Mouse (Mus musculus): ENCODE data around the gene 1700067K01Rik. TPM values are rescaled to one million over a fixed set of nuclear protein-coding genes. Genes with fewer than 3 reads are reported as not detected.
"Not testable (repeated sequence)": the region's sequence is repeated elsewhere in the genome, so short reads cannot be mapped to it uniquely, and the experiment has no call there.

1700067K01Rik gene
- polyA plus RNA-seq, 1 experiment from 2014 or later, result 1.6 TPM

DNA sequence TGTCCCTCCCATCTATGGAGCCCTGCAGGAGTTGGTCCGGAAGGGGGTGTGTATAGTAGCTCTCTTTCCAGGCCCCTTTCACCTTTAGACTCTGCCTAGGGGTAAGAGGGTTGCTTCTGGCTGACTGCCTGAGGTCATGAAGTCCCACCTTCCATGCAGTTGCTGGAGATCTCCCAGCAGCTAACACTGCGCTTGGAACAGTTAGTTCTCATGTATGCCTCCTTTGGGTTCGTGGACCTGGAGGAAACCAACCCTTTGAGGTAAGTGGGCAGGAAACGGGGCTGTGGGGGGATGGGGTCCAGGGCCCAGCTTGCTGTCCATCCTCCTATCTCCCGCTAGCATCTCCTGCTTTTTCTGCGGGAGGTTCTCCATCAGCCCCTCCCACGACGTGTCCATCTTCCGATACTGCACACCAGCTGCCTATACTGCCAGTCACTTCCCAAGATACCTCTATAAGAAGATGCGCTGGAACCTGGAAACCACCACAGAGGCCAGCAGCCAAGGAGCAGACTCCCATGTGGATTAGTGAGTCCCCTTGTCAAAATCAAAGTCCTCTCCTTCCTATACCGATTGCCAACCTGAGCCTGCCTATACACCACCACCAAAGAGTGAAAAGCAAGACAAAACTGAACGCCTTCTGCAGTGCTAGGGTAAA is 1.8 kb downstream of the 1700067K01Rik start:
- no peaks in the 10 kb centered on the region for H3K9me3 ChIP-seq
- peaks cover 21% of the 10 kb centered on the region for H3K27me3 ChIP-seq
- no peak for ATAC-seq (ENCODE audit: insufficient number of reproducible peaks, insufficient read depth, low FRiP score, low TSS enrichment, low read depth)
- no peak overlapping the region; the same call in 1 of the 2 replicates for H3K9ac ChIP-seq (replicated peaks)
- H3K36me3 ChIP-seq, result peaks cover 23% of the 10 kb centered on the region
- H3K4me1 ChIP-seq (replicated peaks), result peaks cover 43% of the 10 kb centered on the region
- no peak overlapping the region for H3K4me3 ChIP-seq (replicated peaks)
- no peak overlapping the region for H3K4me2 ChIP-seq
- H3K27ac ChIP-seq, result no peak overlapping the region
- WGBS, result 68% methylated on average over 12 of the region's 12 CpGs

- peaks cover 41% of the 10 kb centered on the region for H3K4me1 ChIP-seq (replicated peaks)
- WGBS, result 72% methylated on average over 6 of the region's 6 CpGs
- H3K9me3 ChIP-seq, result no peaks in the 10 kb centered on the region
- peaks cover 23% of the 10 kb centered on the region for H3K36me3 ChIP-seq
- peak overlapping the region; percentile 83 for H3K4me2 ChIP-seq
- peaks cover 21% of the 10 kb centered on the region for H3K27me3 ChIP-seq
- ATAC-seq (ENCODE audit: insufficient number of reproducible peaks, insufficient read depth, low FRiP score, low TSS enrichment, low read depth), result no peak
- peak overlapping the region; percentile 87 for H3K27ac ChIP-seq
- H3K9ac ChIP-seq (replicated peaks), result peak overlapping the region; percentile 68
- peak overlapping the region; percentile 56 for H3K4me3 ChIP-seq (replicated peaks)
Observed at GRCm38 (mm10) chr8:84003612-84004246, 2.4 kb downstream of the 1700067K01Rik start.

DNA sequence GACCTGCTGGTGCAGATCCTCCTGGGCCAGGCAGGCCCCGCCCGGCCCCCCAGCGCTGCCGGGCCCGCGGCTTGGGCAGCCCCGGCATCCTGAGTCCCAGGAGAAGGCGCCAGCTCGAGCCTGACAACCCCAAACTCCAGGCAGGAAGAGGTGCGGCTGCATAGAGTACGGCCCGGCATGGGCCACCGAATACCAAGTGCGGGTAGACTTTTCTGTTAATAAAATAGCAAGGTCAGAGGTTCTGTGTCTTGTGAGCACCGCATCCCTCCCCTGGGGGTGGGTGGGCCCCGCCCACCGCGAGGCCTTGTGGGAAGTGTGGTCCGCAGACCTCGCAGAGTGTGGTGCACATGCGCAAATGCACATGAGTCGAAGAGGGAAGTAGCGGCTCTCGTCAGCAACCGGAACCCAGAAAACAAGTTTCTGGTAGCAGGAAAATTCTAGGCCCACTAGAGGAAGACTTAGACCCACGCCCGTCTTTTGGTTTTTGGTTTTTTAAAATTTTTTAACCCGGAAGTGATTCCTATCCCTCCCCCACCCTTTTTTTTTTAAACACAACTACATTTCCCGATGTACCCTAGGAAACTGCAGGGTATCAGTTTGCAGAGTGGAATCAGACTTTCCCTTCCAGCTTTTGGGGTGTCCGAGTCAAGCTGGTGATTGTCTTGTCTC is 3.4 kb downstream of the 1700067K01Rik start:
- peak; percentile 75 for ATAC-seq (ENCODE audit: insufficient number of reproducible peaks, insufficient read depth, low FRiP score, low TSS enrichment, low read depth)
- H3K9ac ChIP-seq (replicated peaks), result peak overlapping the region; percentile 68
- 1% methylated on average over 30 of the region's 30 CpGs for WGBS

DNA sequence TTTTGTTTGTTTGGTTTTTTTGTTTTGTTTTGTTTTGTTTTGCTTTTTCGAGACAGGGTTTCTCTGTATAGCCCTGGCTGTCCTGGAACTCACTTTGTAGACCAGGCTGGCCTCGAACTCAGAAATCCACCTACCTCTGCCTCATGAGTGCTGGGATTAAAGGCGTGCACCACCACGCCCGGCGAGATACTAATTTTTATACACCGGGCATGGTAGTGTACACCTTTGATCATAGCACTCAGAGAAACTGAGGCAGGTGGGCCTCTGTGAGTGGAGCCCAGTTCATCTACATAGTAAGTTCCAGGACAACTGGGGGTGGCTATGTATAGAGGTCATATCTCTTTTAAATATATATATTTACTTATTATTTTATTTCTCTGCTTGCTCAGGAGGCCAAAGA is 4.2 kb downstream of the 1700067K01Rik start:
- not testable (repeated sequence) for H3K4me3 ChIP-seq (replicated peaks); H3K9ac ChIP-seq (replicated peaks); ATAC-seq (ENCODE audit: insufficient number of reproducible peaks, insufficient read depth, low FRiP score, low TSS enrichment, low read depth); H3K9me3 ChIP-seq; H3K36me3 ChIP-seq; H3K27ac ChIP-seq
- WGBS, result 89% methylated on average over 7 of the region's 7 CpGs
- peaks cover 32% of the 10 kb centered on the region for H3K4me1 ChIP-seq (replicated peaks)
- peaks cover 23% of the 10 kb centered on the region for H3K27me3 ChIP-seq
- H3K4me2 ChIP-seq, result 0 out of 2 replicates have a peak overlapping the region, but pooled peaks have one; percentile 83

More for the DNA sequence above, 3.4 kb downstream of the 1700067K01Rik start:
- Histone ChIP-seq H3K36me3 (peaks cover 17% of the 10 kb centered on the region), H3K27ac (peak overlapping the region; percentile 87), H3K4me1 (replicated peaks) (peaks cover 32% of the 10 kb centered on the region), H3K4me3 (replicated peaks) (peak overlapping the region; percentile 56), H3K9me3 (no peaks in the 10 kb centered on the region), H3K4me2 (peak overlapping the region; percentile 83), H3K27me3 (peaks cover 17% of the 10 kb centered on the region)

- Histone ChIP-seq H3K27ac (no peak overlapping the region), H3K4me1 (replicated peaks) (peaks cover 36% of the 10 kb centered on the region), H3K9ac (replicated peaks) (no peak overlapping the region), H3K9me3 (no peaks in the 10 kb centered on the region), H3K36me3 (no peaks in the 10 kb centered on the region), H3K4me3 (replicated peaks) (no peak overlapping the region), H3K27me3 (peaks cover 39% of the 10 kb centered on the region), H3K4me2 (no peak overlapping the region)
- no peak for ATAC-seq (ENCODE audit: insufficient number of reproducible peaks, insufficient read depth, low FRiP score, low TSS enrichment, low read depth)
- WGBS, result 30% methylated on average over 7 of the region's 7 CpGs
Observed at GRCm38 (mm10) chr8:84008362-84008761, 7.1 kb downstream of the 1700067K01Rik start.

- Histone ChIP-seq H3K27ac (no peak overlapping the region), H3K4me2 (no peak overlapping the region), H3K36me3 (no peaks in the 10 kb centered on the region), H3K4me1 (replicated peaks) (peaks cover 26% of the 10 kb centered on the region), H3K4me3 (replicated peaks) (no peak overlapping the region), H3K9ac (replicated peaks) (no peak overlapping the region), H3K9me3 (no peaks in the 10 kb centered on the region), H3K27me3 (peaks cover 49% of the 10 kb centered on the region)
- ATAC-seq (ENCODE audit: insufficient number of reproducible peaks, insufficient read depth, low FRiP score, low TSS enrichment, low read depth), result no peak; the same call in 1 of the 2 replicates
- under 1% methylated on average over 11 of the region's 11 CpGs for WGBS
Observed at GRCm38 (mm10) chr8:84009876-84010275, 8.6 kb downstream of the 1700067K01Rik start.

GRCm38 (mm10) chr8:84010625-84011611 is 9.6 kb downstream of the 1700067K01Rik start:
- Histone ChIP-seq H3K4me1 (replicated peaks) (peaks cover 26% of the 10 kb centered on the region), H3K4me2 (peak overlapping the region; percentile 97), H3K27ac (no peak overlapping the region), H3K9me3 (0 out of 2 replicates have a peak, but pooled peaks cover 1% of the 10 kb centered on the region), H3K36me3 (no peaks in the 10 kb centered on the region), H3K27me3 (peaks cover 57% of the 10 kb centered on the region), H3K4me3 (replicated peaks) (peak overlapping the region; percentile 54), H3K9ac (replicated peaks) (peak overlapping the region; percentile 58)
- no peak; the same call in 1 of the 2 replicates for ATAC-seq (ENCODE audit: insufficient number of reproducible peaks, insufficient read depth, low FRiP score, low TSS enrichment, low read depth)
- 1% methylated on average over 83 of the region's 83 CpGs for WGBS

GRCm38 (mm10) chr8:84011705-84012498 is 10.6 kb downstream of the 1700067K01Rik start, which contains the start of gene 2210011C24Rik:
Gene 2210011C24Rik, minus strand, starts transcription at chr8:84012171.
- H3K9ac ChIP-seq (replicated peaks), result peak within 1 kb of the TSS; percentile 58
- H3K27ac ChIP-seq, result no peak within 1 kb of the TSS
- H3K9me3 ChIP-seq, result 0 out of 2 replicates have a peak, but pooled peaks cover 4% of the 10 kb centered on the region
- WGBS, result 1% methylated on average over 45 of the region's 45 CpGs
- ATAC-seq (ENCODE audit: insufficient number of reproducible peaks, insufficient read depth, low FRiP score, low TSS enrichment, low read depth), result no peak; the same call in 1 of the 2 replicates
- H3K27me3 ChIP-seq, result peaks cover 60% of the 10 kb centered on the region
- H3K4me1 ChIP-seq (replicated peaks), result peaks cover 26% of the 10 kb centered on the region
- H3K4me3 ChIP-seq (replicated peaks), result peak within 1 kb of the TSS; percentile 54
- peak within 1 kb of the TSS; percentile 97 for H3K4me2 ChIP-seq
- H3K36me3 ChIP-seq, result no peaks in the 10 kb centered on the region

DNA sequence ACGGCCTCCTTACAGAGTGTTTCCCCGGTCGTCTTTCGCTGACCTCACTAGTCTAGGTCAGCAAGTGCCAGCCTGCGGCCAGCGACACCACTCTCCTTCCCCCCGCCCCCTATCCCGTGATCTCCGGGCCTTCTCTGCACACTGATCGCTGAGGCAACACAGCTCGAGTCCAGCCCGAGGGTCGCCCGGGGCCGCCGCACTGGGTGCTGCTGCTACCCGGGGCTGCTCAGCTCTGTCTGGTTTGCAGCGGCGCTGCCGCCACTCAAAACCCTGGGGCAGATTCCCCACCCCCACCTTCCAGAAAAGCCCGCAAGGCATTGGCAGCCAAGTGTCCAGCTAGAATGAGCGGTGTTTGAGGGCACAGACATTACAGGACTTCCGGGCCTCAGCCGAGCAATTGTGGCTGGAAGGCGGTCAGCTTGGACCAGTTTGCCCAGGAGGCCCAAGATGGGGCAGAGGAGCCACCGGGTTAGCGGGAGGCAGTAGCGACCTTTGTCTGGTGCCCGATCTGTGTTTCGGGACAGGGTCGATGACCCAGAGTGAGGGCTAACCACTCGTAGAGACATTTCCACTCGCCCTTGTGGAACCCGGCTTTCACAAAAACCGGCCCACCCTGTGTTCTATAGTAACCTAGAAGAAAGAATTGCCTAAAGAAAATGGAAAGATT is 11.3 kb downstream of the 1700067K01Rik start:
- 8% methylated on average over 35 of the region's 35 CpGs for WGBS
- Histone ChIP-seq H3K27ac (no peak overlapping the region), H3K4me2 (peak overlapping the region; percentile 97), H3K4me3 (replicated peaks) (peak overlapping the region; percentile 54), H3K9me3 (0 out of 2 replicates have a peak, but pooled peaks cover 4% of the 10 kb centered on the region), H3K36me3 (no peaks in the 10 kb centered on the region), H3K9ac (replicated peaks) (no peak overlapping the region), H3K4me1 (replicated peaks) (peaks cover 26% of the 10 kb centered on the region), H3K27me3 (peaks cover 60% of the 10 kb centered on the region)
- ATAC-seq (ENCODE audit: insufficient number of reproducible peaks, insufficient read depth, low FRiP score, low TSS enrichment, low read depth), result no peak

All from limb, embryonic 12.5 days (tissue).